ENCODE assay signal across 30 mouse cellular contexts in the genomic region with DNA sequence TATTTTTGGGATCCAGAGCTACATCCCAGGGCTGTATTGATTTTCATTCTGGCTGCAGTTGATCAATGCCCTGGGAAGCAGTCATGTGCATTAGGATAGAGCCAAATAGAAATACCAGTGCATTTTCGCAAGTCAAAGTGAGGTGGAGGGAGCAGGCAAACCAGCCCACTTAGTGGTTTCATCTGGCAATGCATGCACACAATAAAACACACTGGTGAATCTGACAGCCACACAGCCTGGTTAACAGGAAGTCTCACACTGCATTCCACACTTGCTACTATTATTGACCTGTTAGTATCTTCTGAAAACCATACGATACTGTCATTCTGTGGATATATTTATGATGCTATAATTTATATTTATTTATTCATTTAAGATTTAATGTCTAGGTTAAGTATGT.
A peak's percentile ranks its signal among the peaks of the same experiment; 100 is the strongest.
DNase-seq lines count a peak whose midpoint lies in the region; ATAC-seq and TF ChIP-seq lines count a peak whose summit lies in the region.
"Had no signal": no experiment of that assay in that cellular context is flagged by ENCODE, and none has a peak within 500 bp of the region (broad histone marks: within the 10 kb centered on the region; RNA-seq: fewer than 3 reads in every experiment).

No protein-coding gene starts in this region.

- H3K36me3 ChIP-seq in hindbrain, postnatal 0 days (ENCODE audit: insufficient read depth, low read length), result no peaks in the 10 kb centered on the region
- H3K36me3 ChIP-seq in hindbrain, embryonic 12.5 days, result no peaks in the 10 kb centered on the region
- no peaks in the 10 kb centered on the region for H3K36me3 ChIP-seq in midbrain, embryonic 14.5 days (ENCODE audit: control insufficient read depth, insufficient read depth, low read length)
- no peaks in the 10 kb centered on the region for H3K36me3 ChIP-seq in midbrain, embryonic 10.5 days
- H3K36me3 ChIP-seq: embryonic facial prominence, embryonic 13.5 days; embryonic facial prominence, embryonic 15.5 days; forebrain, embryonic 10.5 days; forebrain, embryonic 12.5 days; G1E had no signal

- H3K9ac ChIP-seq in hindbrain, postnatal 0 days (replicated peaks; ENCODE audit: low read length), result no peak overlapping the region
- H3K9ac ChIP-seq in hindbrain, embryonic 12.5 days, result no peak overlapping the region
- H3K9ac ChIP-seq in midbrain, embryonic 14.5 days (replicated peaks; ENCODE audit: low read length), result no peak overlapping the region
- H3K9ac ChIP-seq: embryonic facial prominence, embryonic 13.5 days; embryonic facial prominence, embryonic 15.5 days; forebrain, embryonic 12.5 days had no signal

- no peak for ATAC-seq in hindbrain, postnatal 0 days
- ATAC-seq in hindbrain, embryonic 12.5 days (ENCODE audit: low FRiP score), result no peak
- ATAC-seq in midbrain, embryonic 14.5 days (ENCODE audit: low FRiP score, low TSS enrichment), result no peak
- ATAC-seq: activated CD4-positive, CD25-positive, alpha-beta regulatory T cell, adult 4 months; CD4-positive, CD25-positive, alpha-beta regulatory T cell, adult 4 months; forebrain, embryonic 14.5 days; Patski had no signal

- intact Hi-C loops in gastrocnemius, postnatal 36 days (cut with DNase I), result no loop called here

- TF ChIP-seq POLR2A in brain, embryonic 14.5 days (IDR thresholded peaks at IDR 0.05; ENCODE audit: borderline replicate concordance, extremely low read depth, insufficient read depth, insufficient read length, poor library complexity, severe bottlenecking), result no peak

- 81% methylated on average over 2 of the region's 2 CpGs for WGBS in hindbrain, postnatal 0 days
- WGBS in hindbrain, embryonic 12.5 days, result 93% methylated on average over 2 of the region's 2 CpGs
- 87% methylated on average over 2 of the region's 2 CpGs for WGBS in midbrain, embryonic 14.5 days
- WGBS in midbrain, embryonic 10.5 days, result 89% methylated on average over 2 of the region's 2 CpGs

- H3K27ac ChIP-seq in hindbrain, postnatal 0 days, result no peak overlapping the region
- no peak overlapping the region for H3K27ac ChIP-seq in hindbrain, embryonic 12.5 days
- no peak overlapping the region for H3K27ac ChIP-seq in midbrain, embryonic 14.5 days (replicated peaks; ENCODE audit: low read depth, low read length)
- no peak overlapping the region for H3K27ac ChIP-seq in midbrain, embryonic 10.5 days (replicated peaks)
- H3K27ac ChIP-seq: embryonic facial prominence, embryonic 13.5 days; embryonic facial prominence, embryonic 15.5 days; forebrain, embryonic 10.5 days; forebrain, embryonic 12.5 days had no signal

- H3K4me1 ChIP-seq in hindbrain, postnatal 0 days (ENCODE audit: insufficient read depth, low read length), result no peaks in the 10 kb centered on the region
- no peaks in the 10 kb centered on the region for H3K4me1 ChIP-seq in hindbrain, embryonic 12.5 days
- H3K4me1 ChIP-seq in midbrain, embryonic 14.5 days (ENCODE audit: control insufficient read depth, insufficient read depth, low read length), result no peaks in the 10 kb centered on the region
- H3K4me1 ChIP-seq in midbrain, embryonic 10.5 days, result no peaks in the 10 kb centered on the region
- H3K4me1 ChIP-seq: embryonic facial prominence, embryonic 13.5 days; embryonic facial prominence, embryonic 15.5 days; forebrain, embryonic 10.5 days; forebrain, embryonic 12.5 days had no signal

- peak; percentile 5 for DNase-seq in hindbrain, postnatal 0 days (ENCODE audit: low spot score)
- DNase-seq in midbrain, embryonic 14.5 days, result peak; percentile 1
- no peak for DNase-seq in midbrain, embryonic 10.5 days (ENCODE audit: low spot score)
- peak; percentile 8 for DNase-seq in brain, embryonic 14.5 days (ENCODE audit: low read depth)
- peak; percentile 1 for DNase-seq in retina, embryonic 14.5 days (ENCODE audit: low spot score)
- no peak for DNase-seq in layer of hippocampus, adult 9-11 months
- no peak for DNase-seq in gastrocnemius, postnatal 36 days
- DNase-seq: adrenal gland, adult 8-10 months; adrenal gland, postnatal 14 days; adrenal gland, postnatal 36 days; B cell, adult 2 months; cerebellum, adult 11 months; cerebellum, adult 18-20 months; cerebellum, adult 8-10 months; cerebellum, adult 9-11 months; cerebellum, postnatal 14 days; cerebellum, postnatal 36 days; embryo, embryonic 11 days had no signal

- H3K27me3 ChIP-seq in hindbrain, postnatal 0 days (ENCODE audit: insufficient read depth, low read length), result no peaks in the 10 kb centered on the region
- H3K27me3 ChIP-seq in hindbrain, embryonic 12.5 days, result no peaks in the 10 kb centered on the region
- no peaks in the 10 kb centered on the region for H3K27me3 ChIP-seq in midbrain, embryonic 14.5 days (ENCODE audit: control insufficient read depth, insufficient read depth, low read length)
- H3K27me3 ChIP-seq in midbrain, embryonic 10.5 days (ENCODE audit: low read depth, poor library complexity, severe bottlenecking), result no peaks in the 10 kb centered on the region
- H3K27me3 ChIP-seq: CH12.LX; embryonic facial prominence, embryonic 13.5 days; embryonic facial prominence, embryonic 15.5 days; forebrain, embryonic 12.5 days; Patski had no signal

- H3K4me2 ChIP-seq in hindbrain, postnatal 0 days (ENCODE audit: low read depth, low read length), result no peak overlapping the region
- H3K4me2 ChIP-seq in hindbrain, embryonic 12.5 days (replicated peaks), result no peak overlapping the region
- H3K4me2 ChIP-seq in midbrain, embryonic 14.5 days (ENCODE audit: low read length), result no peak overlapping the region
- H3K4me2 ChIP-seq: embryonic facial prominence, embryonic 13.5 days; embryonic facial prominence, embryonic 15.5 days; forebrain, embryonic 12.5 days had no signal

- H3K4me3 ChIP-seq in hindbrain, postnatal 0 days (ENCODE audit: low read length), result no peak overlapping the region
- H3K4me3 ChIP-seq in hindbrain, embryonic 12.5 days, result no peak overlapping the region
- H3K4me3 ChIP-seq in midbrain, embryonic 14.5 days (replicated peaks; ENCODE audit: low read depth, low read length), result no peak overlapping the region
- no peak overlapping the region for H3K4me3 ChIP-seq in midbrain, embryonic 10.5 days
- H3K4me3 ChIP-seq: embryonic facial prominence, embryonic 13.5 days; embryonic facial prominence, embryonic 15.5 days; erythroblast, embryonic 14.5 days; forebrain, embryonic 10.5 days; forebrain, embryonic 12.5 days had no signal

- no peaks in the 10 kb centered on the region for H3K9me3 ChIP-seq in hindbrain, postnatal 0 days (ENCODE audit: low read length)
- H3K9me3 ChIP-seq in hindbrain, embryonic 12.5 days (replicated peaks), result no peaks in the 10 kb centered on the region
- no peaks in the 10 kb centered on the region for H3K9me3 ChIP-seq in midbrain, embryonic 14.5 days (ENCODE audit: control insufficient read depth, low read length)
- H3K9me3 ChIP-seq in midbrain, embryonic 10.5 days (replicated peaks), result no peaks in the 10 kb centered on the region
- H3K9me3 ChIP-seq: embryonic facial prominence, embryonic 13.5 days; embryonic facial prominence, embryonic 15.5 days; forebrain, embryonic 10.5 days; forebrain, embryonic 12.5 days had no signal

- no peak for TF ChIP-seq CTCF in hindbrain, postnatal 0 days (IDR thresholded peaks at IDR 0.05; ENCODE audit: low read depth)
- TF ChIP-seq CTCF in brain, embryonic 14.5 days (IDR thresholded peaks at IDR 0.05; ENCODE audit: borderline replicate concordance, extremely low read depth, insufficient read depth, insufficient read length), result no peak

Comparison
In these comparisons a context has a peak if more than half of its experiments do, and no peak if none do; other contexts are left out.
1. DNase-seq: peak in hindbrain, postnatal 0 days (single experiment), midbrain, embryonic 14.5 days (single experiment), brain, embryonic 14.5 days (single experiment) and retina, embryonic 14.5 days (single experiment); none in midbrain, embryonic 10.5 days (single experiment), layer of hippocampus, adult 9-11 months (single experiment) and gastrocnemius, postnatal 36 days (0 of 2).